Mouse (Mus musculus) midbrain, embryonic 12.5 days (tissue): ENCODE data around the gene Pxt1. TPM values are rescaled to one million over a fixed set of nuclear protein-coding genes. Genes with fewer than 3 reads are reported as not detected.

Experiments
- ATAC-seq: fragments of 200-750 bp; cut with Nextera tagmentation; 2 replicates; pipeline ENCODE4 v1.8.0; 2017; ENCODE audit warnings: low read depth, moderate TSS enrichment, moderate library complexity; ENCODE audit not compliant: low FRiP score
- H3K27ac ChIP-seq: fragments of 300-500 bp; sonication (generic); replicated peaks from 2 replicates; pipeline ENCODE4 v1.5.1; 2016; ENCODE audit warnings: mild to moderate bottlenecking
- H3K27me3 ChIP-seq: fragments of 300-500 bp; sonication (generic); 2 replicates; pipeline ENCODE4 v1.6.1; 2016; ENCODE audit warnings: mild to moderate bottlenecking
- H3K36me3 ChIP-seq: fragments of 300-500 bp; sonication (generic); 2 replicates; pipeline ENCODE4 v1.6.1; 2016
- H3K4me1 ChIP-seq: fragments of 300-500 bp; sonication (generic); 2 replicates; pipeline ENCODE4 v1.6.1; 2016
- H3K4me2 ChIP-seq: fragments of 300-500 bp; sonication (generic); replicated peaks from 2 replicates; pipeline ENCODE4 v1.6.1; 2016; ENCODE audit warnings: mild to moderate bottlenecking, moderate library complexity
- H3K4me3 ChIP-seq: fragments of 300-500 bp; sonication (generic); 2 replicates; pipeline ENCODE4 v1.5.1; 2016; ENCODE audit warnings: mild to moderate bottlenecking
- H3K9ac ChIP-seq: fragments of 300-500 bp; sonication (generic); replicated peaks from 2 replicates; pipeline ENCODE4 v1.6.1; 2016; ENCODE audit warnings: mild to moderate bottlenecking, moderate library complexity
- H3K9me3 ChIP-seq: fragments of 300-500 bp; sonication (generic); 2 replicates; pipeline ENCODE4 v1.6.1; 2016; ENCODE audit warnings: mild to moderate bottlenecking
- WGBS: fragments of 180-500 bp; shearing (Covaris S2); methylation state at CpG from one replicate; pipeline ENCODE4 v1.1.7; 2016; 5-methylcytosine and 5-hydroxymethylcytosine counted together
- polyA plus RNA-seq: library from polyadenylated mRNA; unstranded; fragments of >200 nt; fragmentation: Nextera tagmentation; extraction: Ambion mirVana; gene quantifications from 2 replicates; pipeline ENCODE4 v1.2.1, GENCODE M21; 2016

Pxt1 gene
- polyA plus RNA-seq, 1 experiment from 2014 or later = not detected

GRCm38 (mm10) chr17:28907959-28908358, 35.7 kb downstream of the Pxt1 start:
- Histone ChIP-seq H3K36me3 (no peaks in the 10 kb centered on the region), H3K9me3 (no peaks in the 10 kb centered on the region), H3K27ac (no peak overlapping the region), H3K4me3 (no peak overlapping the region), H3K27me3 (peaks cover 26% of the 10 kb centered on the region), H3K4me1 (peaks cover 20% of the 10 kb centered on the region), H3K4me2 (no peak overlapping the region), H3K9ac (no peak overlapping the region)
- ATAC-seq = no peak
- WGBS = 74% methylated on average over 7 of the region's 7 CpGs

GRCm38 (mm10) chr17:28905377-28905916, 38.2 kb downstream of the Pxt1 start:
- no peak overlapping the region for H3K9ac ChIP-seq
- ATAC-seq = no peak
- H3K9me3 ChIP-seq = no peaks in the 10 kb centered on the region
- H3K4me1 ChIP-seq = peaks cover 20% of the 10 kb centered on the region
- no peak overlapping the region for H3K4me2 ChIP-seq
- peaks cover 24% of the 10 kb centered on the region for H3K27me3 ChIP-seq
- H3K27ac ChIP-seq = peak overlapping the region; percentile 35; the same call in 1 of the 2 replicates
- H3K36me3 ChIP-seq = no peaks in the 10 kb centered on the region
- no peak overlapping the region for H3K4me3 ChIP-seq
- WGBS = 60% methylated on average over 10 of the region's 13 CpGs

GRCm38 (mm10) chr17:28904546-28905376, 38.9 kb downstream of the Pxt1 start:
- Histone ChIP-seq H3K9ac (0 out of 2 replicates have a peak overlapping the region, but pooled peaks have one; percentile 4), H3K27ac (peak overlapping the region; percentile 35; the same call in 1 of the 2 replicates)

GRCm38 (mm10) chr17:28901559-28901958, 42.1 kb downstream of the Pxt1 start:
- H3K27ac ChIP-seq = no peak overlapping the region
- no peaks in the 10 kb centered on the region for H3K27me3 ChIP-seq
- H3K4me3 ChIP-seq = no peak overlapping the region
- H3K36me3 ChIP-seq = no peaks in the 10 kb centered on the region
- ATAC-seq = no peak
- no peak overlapping the region for H3K4me2 ChIP-seq
- WGBS = 66% methylated on average over 4 of the region's 4 CpGs
- H3K4me1 ChIP-seq = peaks cover 22% of the 10 kb centered on the region
- no peaks in the 10 kb centered on the region for H3K9me3 ChIP-seq
- H3K9ac ChIP-seq = no peak overlapping the region

More at GRCm38 (mm10) chr17:28904546-28905376, 38.9 kb downstream of the Pxt1 start:
- 26% methylated on average over 23 of the region's 23 CpGs for WGBS
- 0 out of 2 replicates have a peak, but pooled peaks have one; percentile 69 for ATAC-seq
- H3K36me3 ChIP-seq = no peaks in the 10 kb centered on the region
- H3K4me2 ChIP-seq = 0 out of 2 replicates have a peak overlapping the region, but pooled peaks have one; percentile 2
- no peaks in the 10 kb centered on the region for H3K9me3 ChIP-seq
- no peak overlapping the region for H3K4me3 ChIP-seq
- H3K27me3 ChIP-seq = peaks cover 17% of the 10 kb centered on the region
- H3K4me1 ChIP-seq = peaks cover 20% of the 10 kb centered on the region

GRCm38 (mm10) chr17:28899427-28899826, 44.2 kb downstream of the Pxt1 start:
- no peaks in the 10 kb centered on the region for H3K9me3 ChIP-seq
- no peak overlapping the region for H3K9ac ChIP-seq
- no peak overlapping the region for H3K4me2 ChIP-seq
- H3K4me1 ChIP-seq = peaks cover 10% of the 10 kb centered on the region
- 84% methylated on average over 19 of the region's 19 CpGs for WGBS
- H3K36me3 ChIP-seq = no peaks in the 10 kb centered on the region
- no peak overlapping the region for H3K4me3 ChIP-seq
- 0 out of 2 replicates have a peak overlapping the region, but pooled peaks have one; percentile 15 for H3K27ac ChIP-seq
- H3K27me3 ChIP-seq = no peaks in the 10 kb centered on the region
- no peak for ATAC-seq

- H3K27ac ChIP-seq = no peak overlapping the region
- H3K4me2 ChIP-seq = no peak overlapping the region
- H3K4me3 ChIP-seq = no peak overlapping the region
- no peaks in the 10 kb centered on the region for H3K36me3 ChIP-seq
- WGBS = 64% methylated on average over 5 of the region's 5 CpGs
- H3K27me3 ChIP-seq = no peaks in the 10 kb centered on the region
- no peak for ATAC-seq
- no peaks in the 10 kb centered on the region for H3K9me3 ChIP-seq
- H3K9ac ChIP-seq = no peak overlapping the region
- H3K4me1 ChIP-seq = peaks cover 9% of the 10 kb centered on the region; the same call in 1 of the 2 replicates
Measured at GRCm38 (mm10) chr17:28898249-28898648, 45.4 kb downstream of the Pxt1 start.

GRCm38 (mm10) chr17:28897817-28898216, 45.8 kb downstream of the Pxt1 start:
- 90% methylated on average over 5 of the region's 5 CpGs for WGBS
- Histone ChIP-seq H3K27ac (no peak overlapping the region), H3K36me3 (no peaks in the 10 kb centered on the region), H3K4me1 (peaks cover 9% of the 10 kb centered on the region; the same call in 1 of the 2 replicates), H3K4me2 (no peak overlapping the region), H3K9me3 (no peaks in the 10 kb centered on the region), H3K4me3 (no peak overlapping the region), H3K27me3 (no peaks in the 10 kb centered on the region), H3K9ac (no peak overlapping the region)
- ATAC-seq = no peak

- 93% methylated on average over 11 of the region's 11 CpGs for WGBS
- ATAC-seq = no peak
Measured at GRCm38 (mm10) chr17:28896095-28896780, 47.4 kb downstream of the Pxt1 start.

GRCm38 (mm10) chr17:28895217-28895875, 48.3 kb downstream of the Pxt1 start:
- no peak overlapping the region for H3K4me2 ChIP-seq
- WGBS = 96% methylated on average over 21 of the region's 21 CpGs
- ATAC-seq = no peak
- H3K9me3 ChIP-seq = no peaks in the 10 kb centered on the region
- H3K36me3 ChIP-seq = no peaks in the 10 kb centered on the region
- H3K4me3 ChIP-seq = no peak overlapping the region
- no peaks in the 10 kb centered on the region for H3K27me3 ChIP-seq
- H3K27ac ChIP-seq = no peak overlapping the region
- H3K9ac ChIP-seq = no peak overlapping the region
- peaks cover 9% of the 10 kb centered on the region; the same call in 1 of the 2 replicates for H3K4me1 ChIP-seq

More at GRCm38 (mm10) chr17:28896095-28896780, 47.4 kb downstream of the Pxt1 start:
- H3K27ac ChIP-seq = no peak overlapping the region
- no peak overlapping the region for H3K9ac ChIP-seq
- H3K4me3 ChIP-seq = no peak overlapping the region
- H3K27me3 ChIP-seq = no peaks in the 10 kb centered on the region
- H3K4me1 ChIP-seq = peaks cover 9% of the 10 kb centered on the region; the same call in 1 of the 2 replicates
- H3K36me3 ChIP-seq = no peaks in the 10 kb centered on the region
- no peaks in the 10 kb centered on the region for H3K9me3 ChIP-seq
- H3K4me2 ChIP-seq = no peak overlapping the region

GRCm38 (mm10) chr17:28894050-28894767, 49.4 kb downstream of the Pxt1 start:
- no peak overlapping the region for H3K4me3 ChIP-seq
- H3K36me3 ChIP-seq = no peaks in the 10 kb centered on the region
- 91% methylated on average over 11 of the region's 11 CpGs for WGBS
- peaks cover 4% of the 10 kb centered on the region; the same call in 1 of the 2 replicates for H3K9me3 ChIP-seq
- H3K27ac ChIP-seq = no peak overlapping the region
- H3K4me1 ChIP-seq = peaks cover 8% of the 10 kb centered on the region; the same call in 1 of the 2 replicates
- H3K27me3 ChIP-seq = no peaks in the 10 kb centered on the region
- ATAC-seq = no peak
- H3K9ac ChIP-seq = no peak overlapping the region
- H3K4me2 ChIP-seq = no peak overlapping the region

GRCm38 (mm10) chr17:28886266-28886665, 57.4 kb downstream of the Pxt1 start:
- Histone ChIP-seq H3K4me3 (no peak overlapping the region), H3K9me3 (peaks cover 12% of the 10 kb centered on the region), H3K4me2 (no peak overlapping the region), H3K27ac (no peak overlapping the region), H3K27me3 (peaks cover 1% of the 10 kb centered on the region; the same call in 1 of the 2 replicates), H3K36me3 (no peaks in the 10 kb centered on the region), H3K4me1 (no peaks in the 10 kb centered on the region), H3K9ac (no peak overlapping the region)
- 83% methylated on average over 8 of the region's 8 CpGs for WGBS
- no peak for ATAC-seq
